Mouse (Mus musculus) liver, postnatal 0 days (tissue): ENCODE results near the gene Gpr4.

ENCODE experiments used
- CTCF ChIP-seq: sonication (generic); IDR thresholded peaks from 2 replicates; pipeline ENCODE4 v1.5.1; 2016; ENCODE audit warnings: antibody characterized with exemption, low read depth
- EP300 ChIP-seq: IDR thresholded peaks from 2 replicates; pipeline ENCODE4 v1.6.1; 2016; ENCODE audit warnings: antibody characterized with exemption, low read depth, mild to moderate bottlenecking

DNA sequence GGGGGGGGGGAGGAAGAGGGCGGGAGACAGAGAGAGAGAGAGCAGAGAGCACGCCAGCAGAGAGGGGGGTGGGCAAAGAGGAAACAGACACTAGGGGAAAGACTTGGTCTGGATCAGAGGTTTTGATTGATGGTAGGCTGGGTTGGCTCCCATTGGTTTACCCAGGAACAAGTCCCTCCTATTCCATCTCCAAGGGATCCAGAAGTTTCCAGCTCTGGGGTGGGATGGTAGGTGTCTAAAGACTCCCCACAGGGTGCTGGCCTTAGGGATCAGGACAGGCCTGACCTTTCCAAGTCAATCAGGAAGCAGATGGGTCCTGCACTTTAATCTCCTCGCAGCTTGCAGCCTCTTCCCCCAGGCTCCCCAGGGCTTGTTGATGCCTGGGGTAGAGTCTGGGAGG is 5.6 kb downstream of the Gpr4 start:
- TF ChIP-seq CTCF (no peak), EP300 (no peak)
